Mouse (Mus musculus) liver, embryonic 15.5 days (tissue): ENCODE measurements around the gene Ptgis. TPM values are rescaled to one million over a fixed set of nuclear protein-coding genes. Genes with fewer than 3 reads are reported as not detected.

ENCODE experiments used
- ATAC-seq: fragments of 200-750 bp; cut with Nextera tagmentation; 2 replicates; pipeline ENCODE4 v1.8.0; 2017; ENCODE audit warnings: moderate number of reproducible peaks, mild to moderate bottlenecking, moderate library complexity; ENCODE audit not compliant: insufficient read depth
- H3K27ac ChIP-seq: fragments of 300-500 bp; sonication (generic); replicated peaks from 2 replicates; pipeline ENCODE4 v1.5.1; 2015; ENCODE audit warnings: mild to moderate bottlenecking, inconsistent platforms
- H3K27me3 ChIP-seq: fragments of 300-500 bp; sonication (generic); 2 replicates; pipeline ENCODE4 v1.6.1; 2015; ENCODE audit warnings: mild to moderate bottlenecking, inconsistent platforms
- H3K36me3 ChIP-seq: fragments of 300-500 bp; sonication (generic); replicated peaks from 2 replicates; pipeline ENCODE4 v1.6.1; 2015; ENCODE audit warnings: moderate library complexity, mild to moderate bottlenecking, inconsistent platforms
- H3K4me1 ChIP-seq: fragments of 300-500 bp; sonication (generic); replicated peaks from 2 replicates; pipeline ENCODE4 v1.6.1; 2015; ENCODE audit warnings: inconsistent platforms
- H3K4me2 ChIP-seq: fragments of 300-500 bp; sonication (generic); 2 replicates; pipeline ENCODE4 v1.6.1; 2015; ENCODE audit warnings: moderate library complexity, mild to moderate bottlenecking, inconsistent platforms
- H3K4me3 ChIP-seq: fragments of 300-500 bp; sonication (generic); replicated peaks from 2 replicates; pipeline ENCODE4 v1.5.1; 2015; ENCODE audit warnings: mild to moderate bottlenecking, inconsistent platforms
- H3K9ac ChIP-seq: fragments of 300-500 bp; sonication (generic); 2 replicates; pipeline ENCODE4 v1.6.1; 2015; ENCODE audit warnings: moderate library complexity, mild to moderate bottlenecking, inconsistent platforms
- H3K9me3 ChIP-seq: fragments of 300-500 bp; sonication (generic); replicated peaks from 2 replicates; pipeline ENCODE4 v1.6.1; 2016; ENCODE audit warnings: inconsistent platforms
- WGBS: fragments of 180-500 bp; shearing (Covaris S2); methylation state at CpG from one replicate; pipeline ENCODE4 v1.1.7; 2015; ENCODE audit warnings: mixed read lengths; ENCODE audit not compliant: insufficient replicate concordance; 5-methylcytosine and 5-hydroxymethylcytosine counted together
- polyA plus RNA-seq: library from polyadenylated mRNA; unstranded; fragments of >200 nt; fragmentation: Nextera tagmentation; extraction: Ambion mirVana; gene quantifications from 2 replicates; pipeline ENCODE4 v1.2.1, GENCODE M21; 2015

Ptgis gene
- polyA plus RNA-seq, 1 experiment from 2014 or later, result 1.3 TPM

- Histone ChIP-seq H3K36me3 (no peaks in the 10 kb centered on the region), H3K9me3 (0 out of 2 replicates have a peak, but pooled peaks cover 6% of the 10 kb centered on the region), H3K4me1 (no peaks in the 10 kb centered on the region), H3K27me3 (no peaks in the 10 kb centered on the region), H3K27ac (no peak overlapping the region), H3K4me3 (no peak overlapping the region), H3K9ac (no peak overlapping the region), H3K4me2 (no peak overlapping the region)
- no peak for ATAC-seq
- 62% methylated on average over 2 of the region's 2 CpGs for WGBS
Observed at GRCm38 (mm10) chr2:167247823-167248222, 7.4 kb upstream of the Ptgis start.

- Histone ChIP-seq H3K36me3 (no peaks in the 10 kb centered on the region), H3K9me3 (0 out of 2 replicates have a peak, but pooled peaks cover 6% of the 10 kb centered on the region), H3K4me2 (no peak overlapping the region), H3K4me1 (no peaks in the 10 kb centered on the region), H3K27ac (no peak overlapping the region), H3K27me3 (peaks cover 7% of the 10 kb centered on the region; the same call in 1 of the 2 replicates), H3K4me3 (no peak overlapping the region), H3K9ac (no peak overlapping the region)
- whole genome bisulfite sequencing, result 62% methylated on average over 7 of the region's 7 CpGs
- ATAC-seq, result no peak
Observed at GRCm38 (mm10) chr2:167246704-167247103, 6.3 kb upstream of the Ptgis start.

- H3K4me2 ChIP-seq, result no peak overlapping the region
- H3K9me3 ChIP-seq, result 0 out of 2 replicates have a peak, but pooled peaks cover 6% of the 10 kb centered on the region
- H3K27me3 ChIP-seq, result peaks cover 25% of the 10 kb centered on the region
- 54% methylated on average over 4 of the region's 4 CpGs for WGBS
- H3K36me3 ChIP-seq, result no peaks in the 10 kb centered on the region
- no peak overlapping the region for H3K9ac ChIP-seq
- H3K4me1 ChIP-seq, result peaks cover 4% of the 10 kb centered on the region; the same call in 1 of the 2 replicates
- no peak overlapping the region for H3K27ac ChIP-seq
- no peak overlapping the region for H3K4me3 ChIP-seq
- no peak for ATAC-seq
Observed at GRCm38 (mm10) chr2:167244892-167245291, 4.5 kb upstream of the Ptgis start.

- H3K9me3 ChIP-seq, result 0 out of 2 replicates have a peak, but pooled peaks cover 6% of the 10 kb centered on the region
- no peak for ATAC-seq
- H3K27me3 ChIP-seq, result peaks cover 34% of the 10 kb centered on the region
- peaks cover 4% of the 10 kb centered on the region; the same call in 1 of the 2 replicates for H3K4me1 ChIP-seq
- H3K36me3 ChIP-seq, result no peaks in the 10 kb centered on the region
- no peak overlapping the region for H3K27ac ChIP-seq
- WGBS, result 71% methylated on average over 4 of the region's 4 CpGs
- no peak overlapping the region for H3K4me3 ChIP-seq
- no peak overlapping the region for H3K4me2 ChIP-seq
- H3K9ac ChIP-seq, result no peak overlapping the region
Observed at GRCm38 (mm10) chr2:167243831-167244563, 3.6 kb upstream of the Ptgis start.

- H3K9me3 ChIP-seq, result no peaks in the 10 kb centered on the region
- WGBS, result 35% methylated on average over 12 of the region's 12 CpGs
- ATAC-seq, result no peak
- H3K9ac ChIP-seq, result no peak overlapping the region
- peaks cover 51% of the 10 kb centered on the region for H3K27me3 ChIP-seq
- no peaks in the 10 kb centered on the region for H3K36me3 ChIP-seq
- no peak overlapping the region for H3K27ac ChIP-seq
- no peak overlapping the region for H3K4me3 ChIP-seq
- H3K4me1 ChIP-seq, result peaks cover 4% of the 10 kb centered on the region; the same call in 1 of the 2 replicates
- H3K4me2 ChIP-seq, result no peak overlapping the region
Observed at GRCm38 (mm10) chr2:167239262-167239661, 1.1 kb downstream of the Ptgis start.

GRCm38 (mm10) chr2:167237224-167237623 is 3.2 kb downstream of the Ptgis start:
- H3K4me1 ChIP-seq, result peaks cover 4% of the 10 kb centered on the region; the same call in 1 of the 2 replicates
- H3K9ac ChIP-seq, result no peak overlapping the region
- H3K9me3 ChIP-seq, result no peaks in the 10 kb centered on the region
- WGBS, result 56% methylated on average over 9 of the region's 9 CpGs
- H3K4me3 ChIP-seq, result no peak overlapping the region
- peaks cover 49% of the 10 kb centered on the region for H3K27me3 ChIP-seq
- no peaks in the 10 kb centered on the region for H3K36me3 ChIP-seq
- H3K4me2 ChIP-seq, result no peak overlapping the region
- no peak for ATAC-seq
- no peak overlapping the region for H3K27ac ChIP-seq

- H3K27me3 ChIP-seq, result peaks cover 38% of the 10 kb centered on the region
- H3K4me3 ChIP-seq, result no peak overlapping the region
- H3K27ac ChIP-seq, result no peak overlapping the region
- H3K4me1 ChIP-seq, result peaks cover 4% of the 10 kb centered on the region; the same call in 1 of the 2 replicates
- no peak overlapping the region for H3K9ac ChIP-seq
- no peak overlapping the region for H3K4me2 ChIP-seq
- ATAC-seq, result no peak
- no peaks in the 10 kb centered on the region for H3K9me3 ChIP-seq
- no peaks in the 10 kb centered on the region for H3K36me3 ChIP-seq
- WGBS, result 77% methylated on average over 4 of the region's 4 CpGs
Observed at GRCm38 (mm10) chr2:167236174-167236573, 4.2 kb downstream of the Ptgis start.

GRCm38 (mm10) chr2:167235338-167236018 is 4.9 kb downstream of the Ptgis start:
- H3K36me3 ChIP-seq, result no peaks in the 10 kb centered on the region
- no peak overlapping the region for H3K4me2 ChIP-seq
- H3K27ac ChIP-seq, result no peak overlapping the region
- peaks cover 3% of the 10 kb centered on the region; the same call in 1 of the 2 replicates for H3K4me1 ChIP-seq
- ATAC-seq, result no peak
- H3K4me3 ChIP-seq, result no peak overlapping the region
- H3K9me3 ChIP-seq, result no peaks in the 10 kb centered on the region
- 62% methylated on average over 17 of the region's 17 CpGs for WGBS
- H3K27me3 ChIP-seq, result peaks cover 31% of the 10 kb centered on the region
- no peak overlapping the region for H3K9ac ChIP-seq

- H3K9me3 ChIP-seq, result no peaks in the 10 kb centered on the region
- H3K36me3 ChIP-seq, result no peaks in the 10 kb centered on the region
- no peak overlapping the region for H3K27ac ChIP-seq
- H3K4me1 ChIP-seq, result no peaks in the 10 kb centered on the region; the same call in 1 of the 2 replicates
- WGBS, result 60% methylated on average over 14 of the region's 14 CpGs
- ATAC-seq, result no peak
- peaks cover 14% of the 10 kb centered on the region for H3K27me3 ChIP-seq
- no peak overlapping the region for H3K4me2 ChIP-seq
- no peak overlapping the region for H3K4me3 ChIP-seq
- no peak overlapping the region for H3K9ac ChIP-seq
Observed at GRCm38 (mm10) chr2:167233771-167234170, 6.6 kb downstream of the Ptgis start.

GRCm38 (mm10) chr2:167233009-167233335 is 7.4 kb downstream of the Ptgis start:
- no peaks in the 10 kb centered on the region for H3K9me3 ChIP-seq
- no peaks in the 10 kb centered on the region for H3K36me3 ChIP-seq
- H3K4me1 ChIP-seq, result no peaks in the 10 kb centered on the region; the same call in 1 of the 2 replicates
- 53% methylated on average over 5 of the region's 5 CpGs for WGBS
- H3K27ac ChIP-seq, result no peak overlapping the region
- no peak overlapping the region for H3K4me2 ChIP-seq
- peaks cover 6% of the 10 kb centered on the region for H3K27me3 ChIP-seq
- H3K4me3 ChIP-seq, result no peak overlapping the region
- ATAC-seq, result no peak
- H3K9ac ChIP-seq, result no peak overlapping the region
